Mouse (Mus musculus) lung, postnatal 0 days (tissue): ENCODE data around the gene Fbf1.

Experiments
- CTCF ChIP-seq: IDR thresholded peaks from 2 replicates; pipeline ENCODE4 v1.5.1; 2016; ENCODE audit warnings: antibody characterized with exemption, mild to moderate bottlenecking
- EP300 ChIP-seq: IDR thresholded peaks from 2 replicates; pipeline ENCODE4 v1.6.1; 2016; ENCODE audit warnings: antibody characterized with exemption, mild to moderate bottlenecking, control low read depth

DNA sequence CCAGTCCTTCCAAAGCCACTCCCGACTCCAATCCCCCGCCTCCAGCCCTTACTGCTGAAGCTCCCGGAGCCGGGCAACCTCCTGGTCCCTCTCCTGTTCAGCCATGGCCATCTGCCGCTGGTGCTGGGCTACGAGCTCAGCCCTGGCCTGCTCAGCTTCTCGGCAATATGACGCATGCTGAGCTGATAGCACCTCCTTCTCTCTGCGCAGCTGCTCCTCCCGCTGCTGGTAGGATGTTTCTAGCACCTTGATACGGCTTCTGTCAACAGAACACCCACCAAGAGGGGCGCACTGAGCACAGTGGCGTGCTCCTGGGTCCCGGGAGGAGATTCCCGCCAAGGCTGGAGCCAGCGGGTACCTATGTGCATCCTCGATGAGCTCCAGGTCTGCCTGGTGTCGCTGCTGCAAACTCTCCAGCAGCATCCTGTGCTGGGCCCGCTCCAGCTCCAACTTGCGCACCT lies 19.2 kb downstream of the Fbf1 start:
- TF ChIP-seq CTCF = no peak
- TF ChIP-seq EP300 = no peak
